Mouse (Mus musculus) layer of hippocampus, postnatal 14 days (tissue): ENCODE measurements around the gene Ccdc125. TPM values are rescaled to one million over a fixed set of nuclear protein-coding genes. Genes with fewer than 3 reads are reported as not detected.

Source experiments
- DNase-seq, 2 experiments: peaks; one replicate each; pipeline ENCODE4 v3.0.0; 2021 to 2022; ENCODE audit warnings: low spot score in 2 of 2, mixed read lengths in 1 of 2
- long read RNA-seq, 2 experiments: library from polyadenylated mRNA; stranded (forward); transcript quantifications; one replicate each; pipeline ENCODE4 v2.0.0; 2021
- total RNA-seq, 2 experiments: library from RNA; stranded (reverse); gene quantifications; 2 replicates each; pipeline ENCODE4 v1.2.3; 2021

Ccdc125 gene
- total RNA-seq: under 1 TPM; 0.36 to 0.53 TPM
- long read RNA-seq, experiment 1, partial matches to known transcripts: 1 of 2 reads
- long read RNA-seq, experiment 1, other reads (novel, unspliced or antisense): 0 of 2 reads
- long read RNA-seq, experiment 2, partial matches to known transcripts: 1 of 2 reads
- long read RNA-seq, experiment 2, other reads (novel, unspliced or antisense): 0 of 2 reads

DNA sequence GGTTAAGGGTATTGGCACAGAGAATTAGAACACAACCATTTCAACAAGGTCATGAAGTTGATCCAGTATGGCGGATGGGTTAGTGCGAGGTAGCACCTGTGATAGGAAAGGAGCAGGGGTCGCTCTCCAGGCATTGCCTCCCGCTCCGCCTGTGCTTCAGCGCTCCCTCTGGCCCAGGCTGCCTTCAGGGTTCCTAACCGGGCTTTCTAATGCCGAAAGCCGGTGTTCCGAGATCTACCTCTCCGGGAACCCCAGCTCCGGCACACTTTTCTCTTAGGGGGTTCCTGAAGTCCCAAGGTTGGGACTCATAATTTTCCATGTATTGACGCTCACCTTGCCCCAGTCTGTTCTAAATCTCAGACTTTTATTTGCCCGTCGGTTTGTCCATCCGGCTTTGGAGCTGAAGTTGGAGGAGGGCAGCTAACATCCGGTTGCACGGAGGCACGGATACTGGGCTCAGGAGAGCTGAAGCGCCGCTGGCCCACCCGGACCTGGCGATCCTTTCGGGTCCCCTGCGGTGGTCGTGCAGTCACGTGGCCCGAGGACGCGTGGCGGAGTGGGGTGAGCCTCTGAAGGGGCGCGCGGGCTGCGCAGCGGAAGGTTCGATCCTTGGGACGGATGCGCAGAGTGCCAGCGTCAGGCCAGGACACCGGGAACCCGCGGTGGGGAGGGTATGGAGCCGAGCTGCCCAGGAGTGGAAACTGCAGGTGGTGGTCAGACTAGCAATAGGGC is at the start of gene Ccdc125:
TSS of gene Ccdc125 (plus strand) at position 427 of the 732 bp plus-strand sequence.
- DNase-seq: no peak

DNA sequence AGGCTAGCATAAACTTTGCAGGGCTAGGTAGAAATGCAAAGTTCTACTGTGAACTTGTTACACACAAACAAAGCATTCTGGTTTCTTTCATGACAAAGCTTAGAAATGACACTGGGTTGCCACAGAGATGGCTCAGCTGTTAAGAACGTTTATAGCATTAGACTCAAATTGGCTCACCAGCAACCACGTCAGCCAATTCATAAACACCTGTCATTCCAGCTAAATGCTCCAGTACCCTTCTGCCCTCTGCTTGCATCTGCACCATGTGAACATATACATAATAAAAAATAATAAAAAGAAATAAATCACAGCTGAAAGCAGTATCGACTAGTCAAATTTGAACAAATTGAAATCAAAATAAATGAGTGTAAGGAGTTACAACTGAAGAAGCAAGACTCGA is 47.3 kb upstream of the Ccdc125 start:
- no peak for DNase-seq

DNA sequence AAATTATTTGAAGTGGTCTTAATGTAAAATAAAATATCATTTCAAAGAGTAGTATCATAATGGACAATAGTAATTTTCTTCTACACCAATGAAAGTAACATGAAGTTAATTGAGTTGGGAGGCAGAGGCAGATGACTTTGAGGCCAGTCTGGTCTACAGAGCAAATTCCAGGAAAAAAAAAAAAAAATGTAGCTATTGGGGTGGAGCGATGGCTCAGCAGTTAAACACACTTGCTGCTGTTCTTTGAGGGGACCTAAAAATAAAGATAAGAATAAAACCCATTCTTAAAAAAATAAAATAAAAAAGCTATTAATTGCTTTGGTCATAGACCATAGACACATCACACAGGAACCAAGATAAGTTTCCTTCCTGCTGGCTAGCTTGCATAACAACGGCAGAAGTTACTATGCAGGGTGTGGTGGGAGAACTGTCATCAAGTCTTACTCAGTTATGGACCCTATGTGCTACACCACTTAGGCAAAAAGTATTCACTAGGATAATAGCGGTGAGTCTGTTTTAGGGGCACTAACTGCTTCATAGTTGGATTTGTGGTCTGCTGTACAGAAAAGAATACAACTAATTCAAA is 35.3 kb upstream of the Ccdc125 start:
- no peak for DNase-seq

GRCm38 (mm10) chr13:100642471-100643209 is 26.9 kb upstream of the Ccdc125 start:
- no peak for DNase-seq

GRCm38 (mm10) chr13:100648223-100648622 is 21.3 kb upstream of the Ccdc125 start:
- DNase-seq: no peak

DNA sequence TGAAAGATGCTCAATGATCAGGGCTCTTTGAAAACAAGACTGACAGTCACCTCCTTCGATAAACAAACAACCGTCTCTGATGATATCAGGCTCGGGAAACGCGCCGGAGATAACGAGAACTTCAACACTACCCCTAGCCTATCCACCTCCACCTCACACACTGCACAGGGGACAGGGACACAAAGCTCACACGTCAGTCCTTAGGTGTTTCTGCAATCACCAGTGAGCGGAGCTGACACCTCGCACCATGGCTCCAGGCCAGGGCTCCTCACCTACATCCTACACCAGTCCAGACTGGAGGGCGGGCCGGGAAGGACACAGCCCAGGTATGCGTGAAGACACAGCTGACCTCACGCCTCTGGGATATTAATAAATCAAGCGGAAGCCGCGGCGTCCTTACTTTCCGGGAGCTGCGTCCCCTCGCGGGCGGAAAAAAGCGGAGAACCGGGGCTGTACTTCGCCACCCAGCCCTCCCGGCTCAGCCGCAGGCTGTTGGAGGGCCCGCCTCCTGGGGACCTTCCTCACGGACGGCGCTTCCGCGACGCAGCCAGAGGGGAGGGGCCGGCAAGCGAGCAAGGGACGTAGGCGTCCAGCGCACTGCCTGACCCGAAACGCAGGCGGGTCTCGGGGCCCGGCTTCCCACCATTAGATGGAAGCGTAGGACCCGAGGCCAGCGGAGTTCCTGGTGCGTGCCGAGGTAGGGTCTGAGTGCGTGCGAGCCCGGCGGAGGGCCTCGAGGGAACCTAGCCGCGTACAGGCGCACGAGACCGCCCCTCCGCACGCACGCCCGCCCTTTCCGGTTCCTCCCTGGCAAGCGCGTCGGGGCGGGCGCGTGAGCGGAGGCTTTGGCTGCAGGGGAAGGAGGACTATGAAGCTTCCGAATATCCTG is 18.7 kb upstream of the Ccdc125 start, which contains the start of the genes Ak6 and Rad17:
TSS of gene Ak6 (plus strand) at position 430 of the 889 bp plus-strand sequence.
TSS of gene Rad17 (minus strand) at position 502 of the 889 bp plus-strand sequence.
- DNase-seq: peak; percentile 95 to 96

DNA sequence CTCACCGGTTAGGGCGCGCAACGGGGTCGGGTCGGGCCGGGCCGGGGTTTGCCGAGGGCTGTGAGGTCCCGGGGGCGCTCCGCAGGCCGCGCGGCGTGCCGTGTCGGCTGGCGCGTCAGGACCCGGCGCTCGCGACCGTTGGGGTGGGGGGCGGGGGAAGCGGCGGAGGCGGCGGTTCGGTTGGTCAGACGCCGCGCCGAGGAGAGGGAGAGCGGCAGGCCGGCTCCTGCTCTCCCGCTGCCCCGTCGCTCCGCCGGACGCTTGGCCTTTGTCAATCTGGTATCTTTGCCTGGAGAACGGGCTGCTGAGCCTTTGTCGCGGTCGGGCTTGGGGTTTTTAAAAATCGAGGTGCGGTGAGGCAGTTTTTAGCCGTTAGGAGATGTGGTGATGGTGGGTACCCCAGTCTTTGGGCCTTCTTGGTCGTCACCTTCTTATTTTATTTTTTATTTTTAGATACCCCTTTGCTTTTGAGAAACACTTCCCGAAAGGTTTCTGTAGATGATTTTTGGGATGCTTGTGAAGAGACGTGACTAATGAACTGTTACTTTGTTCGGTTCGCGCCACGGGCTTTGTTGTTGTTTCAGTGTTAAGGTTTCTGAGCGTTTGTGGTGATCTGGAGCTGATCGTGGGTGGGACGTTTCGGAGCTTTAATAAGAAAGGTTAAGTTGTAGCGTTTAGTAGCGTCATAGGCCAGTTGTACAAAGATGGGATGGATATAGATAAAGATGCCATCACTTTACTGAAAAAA is 17.9 kb upstream of the Ccdc125 start, which contains the start of gene Taf9:
TSS of gene Taf9 (plus strand) at position 141 of the 748 bp plus-strand sequence.
- DNase-seq: no peak

GRCm38 (mm10) chr13:100658091-100658490 is 11.4 kb upstream of the Ccdc125 start:
- DNase-seq: no peak

DNA sequence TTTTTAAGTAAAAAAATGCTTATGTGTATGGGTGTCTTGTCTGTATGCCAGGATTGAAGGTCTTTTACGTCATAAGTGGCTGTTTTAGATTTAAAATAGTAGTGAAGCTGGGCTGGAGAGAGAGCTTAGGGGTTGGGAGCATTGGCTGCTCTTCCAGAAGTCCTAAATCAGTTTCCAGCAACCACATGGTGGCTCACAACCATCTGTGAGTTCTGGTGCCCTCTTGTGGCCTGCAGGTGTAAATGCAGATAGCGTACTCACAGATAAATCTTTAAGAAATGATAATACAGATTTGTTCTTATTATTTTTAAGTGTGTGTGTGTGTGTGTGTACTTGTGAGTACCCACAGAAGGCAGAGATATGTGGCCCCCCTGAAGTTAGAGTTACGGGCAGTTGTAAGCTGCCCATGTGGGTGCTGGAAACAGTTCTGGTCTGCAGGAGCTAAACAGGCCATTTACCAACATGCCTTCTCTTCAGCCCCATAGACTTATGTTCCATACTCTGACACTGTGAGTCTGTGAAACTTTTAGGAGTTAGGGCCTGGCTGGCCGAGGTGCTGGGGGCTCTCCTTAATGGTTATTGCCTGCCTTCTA is 9.6 kb upstream of the Ccdc125 start:
- DNase-seq: peak; percentile 22 to 44

GRCm38 (mm10) chr13:100670181-100670741 is 744 bp downstream of the Ccdc125 start:
- no peak for DNase-seq

GRCm38 (mm10) chr13:100675936-100676635 is 6.6 kb downstream of the Ccdc125 start:
- no peak for DNase-seq

- DNase-seq: no peak
Measured at GRCm38 (mm10) chr13:100681615-100682014, 12.1 kb downstream of the Ccdc125 start.

DNA sequence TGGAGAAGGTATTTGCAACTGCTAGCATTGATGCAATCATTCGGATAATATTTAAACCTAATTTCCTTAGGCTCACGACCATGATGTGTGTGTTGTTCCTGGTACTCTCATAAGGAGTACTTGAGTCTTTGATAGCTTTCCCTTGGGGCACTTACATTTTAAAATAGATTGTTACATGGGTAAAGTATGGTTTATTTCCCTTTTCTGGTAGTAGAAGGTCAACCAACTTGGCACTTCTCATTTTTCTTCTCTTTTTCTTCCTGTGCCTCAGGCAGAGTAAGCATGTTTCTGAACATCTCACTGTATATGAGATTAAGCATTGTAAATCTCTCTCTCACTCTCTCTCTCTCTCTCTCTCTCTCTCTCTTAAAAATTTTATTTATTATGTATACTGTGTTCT is 13.3 kb downstream of the Ccdc125 start:
- no peak for DNase-seq

- DNase-seq: no peak
Measured at GRCm38 (mm10) chr13:100684355-100684754, 14.8 kb downstream of the Ccdc125 start.

DNA sequence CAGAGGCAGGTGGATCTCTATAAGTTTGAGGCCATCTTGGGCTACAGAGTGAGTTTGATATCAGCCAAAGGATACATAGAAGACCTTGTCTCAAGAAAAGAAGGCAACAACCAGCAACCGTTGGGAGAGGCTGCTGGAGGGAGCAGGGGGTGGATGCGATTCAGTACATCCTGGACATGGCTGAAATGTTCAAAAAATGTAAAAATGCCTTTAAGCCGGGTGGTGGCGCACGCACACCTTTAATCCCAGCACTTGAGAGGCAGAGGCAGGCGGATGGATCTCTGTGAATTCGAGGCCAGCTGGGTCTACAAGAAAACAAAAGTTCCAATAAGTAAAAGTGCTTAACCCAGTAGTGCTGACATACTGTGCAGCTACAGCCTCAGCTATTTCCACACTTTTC is 18.0 kb downstream of the Ccdc125 start:
- DNase-seq: no peak

- no peak for DNase-seq
Measured at GRCm38 (mm10) chr13:100697541-100697940, 28.0 kb downstream of the Ccdc125 start.

GRCm38 (mm10) chr13:100698866-100699265 is 29.3 kb downstream of the Ccdc125 start:
- DNase-seq: no peak

- DNase-seq: no peak
Measured at GRCm38 (mm10) chr13:100703468-100703867, 34.0 kb downstream of the Ccdc125 start.
